Mouse (Mus musculus) adrenal gland, postnatal 36 days (tissue): ENCODE measurements around the gene Nutm2. TPM values are rescaled to one million over a fixed set of nuclear protein-coding genes. Genes with fewer than 3 reads are reported as not detected.
A peak's percentile ranks its signal among the peaks of the same experiment; 100 is the strongest.
"Not testable (repeated sequence)": the region's sequence is repeated elsewhere in the genome, so short reads cannot be mapped to it uniquely, and the experiment has no call there.

ENCODE experiments used
- DNase-seq, 2 experiments: peaks; one replicate each; pipeline ENCODE4 v3.0.0; 2021; ENCODE audit warnings: mixed read lengths in 1 of 2
- long read RNA-seq, 2 experiments: library from polyadenylated mRNA; stranded (forward); transcript quantifications; one replicate each; pipeline ENCODE4 v2.0.0; 2021; ENCODE audit warnings: borderline sequencing depth in 2 of 2
- total RNA-seq, 2 experiments: library from RNA; stranded (reverse); gene quantifications; 2 replicates each; pipeline ENCODE4 v1.2.3; 2021

Gene Nutm2
- not detected for total RNA-seq
- long read RNA-seq, experiment 1: 0 reads
- long read RNA-seq, experiment 2: 0 reads

DNA sequence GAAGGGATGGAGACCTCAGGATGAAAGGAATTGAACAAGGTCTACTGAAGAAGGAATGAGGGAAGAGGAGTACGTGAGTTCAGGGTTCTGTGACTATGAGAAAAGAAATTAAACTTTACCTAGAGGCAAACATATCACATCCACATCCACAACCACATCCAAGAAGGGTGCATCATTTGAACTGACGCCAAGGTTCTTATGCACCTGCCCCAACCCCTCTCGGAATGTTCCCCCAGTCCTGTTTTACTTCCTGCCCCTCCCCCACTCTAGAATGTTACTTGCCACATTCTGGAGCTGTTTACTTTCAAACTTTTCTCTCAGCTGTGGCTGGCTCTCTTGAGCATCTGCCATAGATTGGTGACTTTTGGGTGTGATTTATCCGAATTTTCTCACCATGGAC, at the start of gene Nutm2:
Gene Nutm2 (plus strand): TSS at position 301 of the 400 bp plus-strand sequence.
- no peak for DNase-seq

DNA sequence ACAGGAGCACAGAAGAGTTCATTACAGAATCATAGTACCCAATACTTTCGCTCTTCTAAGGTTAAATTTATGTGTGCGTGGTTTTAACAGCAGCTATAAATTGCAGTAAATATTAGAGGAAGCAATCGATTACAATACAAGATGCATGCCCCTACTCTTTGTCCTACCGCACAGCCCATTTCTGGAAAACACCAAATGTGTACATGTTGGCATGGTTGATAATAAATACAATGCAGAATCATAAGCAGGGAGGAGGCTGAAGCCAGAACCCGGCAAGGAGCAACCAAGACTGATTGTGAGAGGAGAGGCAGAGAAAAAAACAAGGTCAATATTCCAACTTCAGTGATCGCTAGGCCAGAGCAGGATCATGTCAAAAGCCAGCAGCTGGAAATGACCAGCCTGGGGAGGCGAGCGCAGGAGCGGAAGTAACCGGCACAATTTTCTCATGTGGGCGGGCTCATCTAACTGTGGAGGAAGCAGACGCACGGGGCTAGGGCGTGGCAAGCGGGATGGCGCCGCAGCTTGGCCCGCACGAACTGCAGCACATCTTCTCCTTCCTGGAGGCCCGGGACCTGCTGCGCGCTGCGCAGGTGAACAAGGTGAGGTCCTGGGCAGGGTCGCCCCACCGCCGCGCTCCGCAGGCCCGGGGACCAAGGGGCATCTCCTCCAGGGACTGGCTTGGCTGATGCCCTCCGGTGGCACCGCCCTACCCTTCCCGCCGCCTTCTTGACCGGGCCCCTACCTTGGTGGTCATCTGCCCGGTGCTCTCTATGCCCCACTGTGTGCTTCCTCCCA, 49.5 kb upstream of the Nutm2 start, which contains the start of gene Fbxw17:
Gene Fbxw17 (plus strand): TSS at position 476 of the 795 bp plus-strand sequence.
- peak; percentile 82 to 86 for DNase-seq

DNA sequence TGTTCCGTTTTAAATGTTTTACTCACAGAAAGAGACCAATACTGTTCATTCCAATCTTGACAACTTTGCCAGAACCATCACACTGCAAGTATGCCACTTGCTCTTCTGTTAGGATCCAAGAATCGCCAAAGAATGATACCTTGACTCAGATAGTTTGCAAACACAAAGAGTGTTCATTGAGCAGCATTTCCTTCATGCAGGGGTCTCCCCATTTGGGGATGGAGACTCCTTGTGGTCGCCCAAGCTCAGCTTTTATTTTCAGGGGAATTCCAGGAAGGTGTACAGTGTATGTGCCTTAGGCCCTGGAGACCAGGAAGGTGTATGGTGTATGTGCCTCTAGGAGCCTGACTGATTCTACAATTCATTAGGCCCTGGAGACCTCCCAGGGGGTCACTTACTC, 48.7 kb upstream of the Nutm2 start:
- DNase-seq: no peak

DNA sequence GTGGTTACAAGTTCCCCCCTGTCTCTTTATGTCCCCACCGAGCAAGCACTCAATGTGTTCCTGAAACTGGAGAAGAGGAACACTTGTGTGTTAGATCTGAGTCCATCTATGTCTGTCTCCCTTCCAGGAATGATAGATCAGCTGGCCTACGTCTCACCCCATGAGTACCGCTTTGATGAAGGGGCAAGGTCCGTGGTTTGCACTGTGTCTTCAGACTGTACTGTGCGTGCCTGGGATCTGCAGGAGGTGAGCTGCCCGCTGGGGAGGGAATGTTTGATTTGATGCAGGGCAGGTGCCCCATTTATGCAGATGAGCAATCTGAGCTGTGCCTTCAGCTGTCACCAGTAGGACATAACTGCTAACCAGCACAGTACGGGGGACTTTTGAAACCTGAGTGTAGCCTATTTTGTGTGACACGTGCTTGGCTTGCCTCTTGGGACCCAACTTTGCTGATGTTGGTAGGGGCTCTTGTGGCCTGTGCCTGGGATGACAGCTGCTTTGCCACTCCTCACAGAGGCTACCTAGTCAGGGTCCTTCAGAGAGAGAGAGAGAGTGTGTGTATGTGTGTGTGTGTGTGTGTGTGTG, 43.4 kb upstream of the Nutm2 start:
- DNase-seq: no peak

- DNase-seq: no peak
These were observed 42.6 kb upstream of the Nutm2 start for GRCm38 (mm10) chr13:50424517-50424916.

DNA sequence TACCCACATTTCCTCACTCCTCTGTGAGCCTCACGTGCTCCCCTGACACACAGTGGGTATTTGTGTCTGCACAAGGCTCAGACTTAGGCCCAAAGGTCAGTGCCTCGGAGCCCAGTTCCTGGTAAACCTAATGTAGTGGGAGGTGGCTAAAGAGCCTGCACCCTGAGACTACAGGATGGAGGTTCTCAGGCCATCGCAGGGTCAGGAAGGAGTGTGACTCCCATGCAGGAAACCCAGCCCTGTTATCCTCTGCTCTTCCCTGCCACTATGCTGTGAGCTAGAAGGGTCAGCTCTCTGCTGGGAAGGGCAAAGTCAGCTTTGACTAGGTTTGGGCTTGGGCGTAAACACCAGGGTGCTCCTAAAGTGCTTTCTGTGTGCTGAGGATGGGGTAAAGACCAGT, 40.4 kb upstream of the Nutm2 start:
- DNase-seq: no peak

- DNase-seq: no peak
These were observed 23.3 kb upstream of the Nutm2 start, which contains the start of gene Gm47429 for GRCm38 (mm10) chr13:50443812-50444211. Gene Gm47429, minus strand, starts transcription at chr13:50443912.

DNA sequence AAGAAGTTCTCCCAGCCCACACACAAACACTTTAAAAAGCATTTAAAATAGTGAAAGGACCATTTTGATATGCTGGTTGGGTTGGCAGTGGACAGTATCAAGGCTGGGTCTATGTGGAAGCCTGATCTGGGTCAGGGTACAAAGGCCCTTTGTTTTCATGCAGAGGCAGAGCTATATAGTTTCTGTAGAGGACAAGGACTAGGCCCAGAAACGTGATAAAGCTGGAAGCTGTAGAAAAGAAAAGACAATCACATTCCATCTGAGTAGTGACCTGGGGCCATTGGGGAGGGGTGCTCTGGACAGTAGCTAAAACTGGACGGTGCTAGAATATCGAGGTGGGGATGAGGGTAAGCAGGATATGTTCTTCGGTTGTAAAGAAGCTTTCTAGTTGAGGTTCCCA, 21.8 kb upstream of the Nutm2 start:
- no peak for DNase-seq

- not testable (repeated sequence) for DNase-seq
These were observed 14.8 kb upstream of the Nutm2 start for GRCm38 (mm10) chr13:50452266-50452665.

- no peak for DNase-seq
These were observed 13.7 kb upstream of the Nutm2 start for GRCm38 (mm10) chr13:50453426-50453825.

DNA sequence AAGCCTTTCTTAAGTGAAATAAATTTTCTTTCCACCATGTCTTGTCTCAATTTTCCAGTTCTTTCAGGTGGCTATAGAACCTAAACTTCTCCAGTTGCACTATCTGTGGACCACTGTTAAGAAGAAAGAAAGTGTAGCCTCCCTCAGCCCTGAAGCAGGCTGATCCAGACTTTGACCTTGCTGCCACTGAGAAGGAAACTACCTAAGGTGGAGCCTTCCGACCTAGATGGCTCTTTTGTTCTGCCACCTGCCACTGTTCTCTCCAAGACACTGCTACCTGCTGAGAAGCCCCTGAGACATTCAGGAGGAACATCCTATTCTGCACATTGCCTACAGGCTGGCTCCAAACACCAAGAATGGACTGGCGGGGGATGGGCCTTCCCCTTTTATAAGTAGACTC, 6.7 kb upstream of the Nutm2 start:
- DNase-seq: not testable (repeated sequence)

- peak; percentile 14 to 39 for DNase-seq
These were observed 2.2 kb upstream of the Nutm2 start for GRCm38 (mm10) chr13:50464621-50465562.

- not testable (repeated sequence) for DNase-seq
These were observed 21.4 kb downstream of the Nutm2 start for GRCm38 (mm10) chr13:50488510-50488909.

DNA sequence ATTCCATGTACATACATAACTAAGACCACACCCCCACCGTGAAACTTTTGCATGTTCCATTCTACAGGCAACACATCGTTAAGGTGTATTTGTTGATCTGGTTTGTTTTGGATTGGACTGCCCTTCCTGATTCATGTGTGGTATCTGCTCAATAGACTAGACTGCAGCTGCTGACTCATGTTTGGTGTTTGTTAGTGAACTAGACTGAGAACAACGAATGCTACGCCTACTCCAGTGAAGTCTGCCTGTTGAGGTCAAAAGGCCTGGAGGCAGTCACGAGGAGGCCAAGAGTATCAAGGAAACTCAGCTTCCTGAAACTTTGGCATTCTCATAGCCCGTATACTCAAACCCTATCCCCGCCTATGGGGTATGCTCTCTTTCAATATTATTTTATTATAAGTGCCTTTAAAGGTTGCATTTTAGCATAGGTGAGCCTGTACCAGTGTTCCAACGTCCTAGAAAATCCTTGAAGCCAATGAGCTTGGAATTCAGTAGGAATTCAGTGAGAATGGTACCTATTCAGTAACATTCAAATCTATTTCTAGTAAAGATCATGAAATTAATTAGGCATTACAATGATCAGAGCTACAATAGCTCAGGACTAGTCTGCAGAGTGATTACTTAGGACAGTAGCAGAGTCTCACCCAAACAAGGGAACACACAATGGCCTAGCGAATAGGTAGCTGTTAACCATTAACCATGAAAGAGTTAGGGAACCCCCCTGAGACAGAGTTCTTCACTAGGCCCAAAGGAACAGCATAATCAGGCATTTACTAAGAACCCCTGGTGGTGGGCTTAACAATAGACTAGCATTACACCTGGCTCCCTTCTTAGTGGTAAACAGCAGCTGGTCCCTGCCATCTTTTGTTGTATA, 43.6 kb downstream of the Nutm2 start:
- not testable (repeated sequence) for DNase-seq

Other genes starting within 250 kb of the Nutm2 start
- not detected for gene Gm906, start 217.0 kb upstream of the Nutm2 start, total RNA-seq
- gene Fbxw17, start 49.4 kb upstream of the Nutm2 start, total RNA-seq: 10 to 100 TPM; 14.8 to 15.2 TPM
- not detected for gene Gm47429, start 23.4 kb upstream of the Nutm2 start, total RNA-seq
- not detected for gene Gm904, start 175.9 kb downstream of the Nutm2 start, total RNA-seq
- gene Gm8765, start 231.0 kb downstream of the Nutm2 start, total RNA-seq: not detected